Mouse (Mus musculus): Measurements from ENCODE around the gene Tmem51.
A peak's percentile ranks its signal among the peaks of the same experiment; 100 is the strongest.
"Not testable (repeated sequence)": the region's sequence is repeated elsewhere in the genome, so short reads cannot be mapped to it uniquely, and the experiment has no call there.

Gene Tmem51

GRCm38 (mm10) chr4:142026965-142027364 lies 57.1 kb downstream of the Tmem51 start:
- DNase-seq (ENCODE audit: extremely low spot score, low read depth, low spot score), result no peak

GRCm38 (mm10) chr4:142024536-142024935 lies 59.6 kb downstream of the Tmem51 start:
- no peak for DNase-seq (ENCODE audit: extremely low spot score, low read depth, low spot score)

- DNase-seq (ENCODE audit: extremely low spot score, low read depth, low spot score), result no peak
Observed at GRCm38 (mm10) chr4:142023166-142023565, 60.9 kb downstream of the Tmem51 start.

- DNase-seq (ENCODE audit: extremely low spot score, low read depth, low spot score), result no peak
Observed at GRCm38 (mm10) chr4:142017686-142018085, 66.4 kb downstream of the Tmem51 start.

- no peak for DNase-seq (ENCODE audit: extremely low spot score, low read depth, low spot score)
Observed at GRCm38 (mm10) chr4:142014659-142015608, 69.2 kb downstream of the Tmem51 start, which contains the start of gene Fhad1. Gene Fhad1 (minus strand): TSS chr4:142015082.

GRCm38 (mm10) chr4:142011236-142011635 lies 72.9 kb downstream of the Tmem51 start:
- no peak for DNase-seq (ENCODE audit: extremely low spot score, low read depth, low spot score)

- DNase-seq (ENCODE audit: extremely low spot score, low read depth, low spot score), result no peak
Observed at GRCm38 (mm10) chr4:142010441-142010840, 73.7 kb downstream of the Tmem51 start.

- peak; percentile 39 for DNase-seq (ENCODE audit: extremely low spot score, low read depth, low spot score)
Observed at GRCm38 (mm10) chr4:142008206-142008605, 75.9 kb downstream of the Tmem51 start.

GRCm38 (mm10) chr4:142000581-142000980 lies 83.5 kb downstream of the Tmem51 start:
- DNase-seq (ENCODE audit: extremely low spot score, low read depth, low spot score), result no peak

- no peak for DNase-seq (ENCODE audit: extremely low spot score, low read depth, low spot score)
Observed at GRCm38 (mm10) chr4:141999494-142000074, 84.5 kb downstream of the Tmem51 start.

- DNase-seq (ENCODE audit: extremely low spot score, low read depth, low spot score), result no peak
Observed at GRCm38 (mm10) chr4:141998282-141998821, 85.8 kb downstream of the Tmem51 start.

GRCm38 (mm10) chr4:141996880-141997279 lies 87.2 kb downstream of the Tmem51 start:
- no peak for DNase-seq (ENCODE audit: extremely low spot score, low read depth, low spot score)

- DNase-seq (ENCODE audit: extremely low spot score, low read depth, low spot score), result no peak
Observed at GRCm38 (mm10) chr4:141996086-141996485, 88.0 kb downstream of the Tmem51 start.

- not testable (repeated sequence) for DNase-seq (ENCODE audit: extremely low spot score, low read depth, low spot score)
Observed at GRCm38 (mm10) chr4:141994062-141994471, 90.0 kb downstream of the Tmem51 start.

- DNase-seq (ENCODE audit: extremely low spot score, low read depth, low spot score), result no peak
Observed at GRCm38 (mm10) chr4:141993347-141994061, 90.6 kb downstream of the Tmem51 start.

GRCm38 (mm10) chr4:141992530-141993204 lies 91.4 kb downstream of the Tmem51 start:
- DNase-seq (ENCODE audit: extremely low spot score, low read depth, low spot score), result no peak

GRCm38 (mm10) chr4:141988178-141988577 lies 95.9 kb downstream of the Tmem51 start:
- no peak for DNase-seq (ENCODE audit: extremely low spot score, low read depth, low spot score)

- DNase-seq (ENCODE audit: extremely low spot score, low read depth, low spot score), result no peak
Observed at GRCm38 (mm10) chr4:141983689-141984088, 100.4 kb downstream of the Tmem51 start.

- DNase-seq (ENCODE audit: extremely low spot score, low read depth, low spot score), result no peak
Observed at GRCm38 (mm10) chr4:141981475-141981874, 102.6 kb downstream of the Tmem51 start.

All from hindlimb bud, embryonic 11.5 days (tissue).